Mouse (Mus musculus) intestine, postnatal 0 days (tissue): Measurements from ENCODE around the gene Efcab5. TPM values are rescaled to one million over a fixed set of nuclear protein-coding genes. Genes with fewer than 3 reads are reported as not detected.
"Not testable (repeated sequence)": the region's sequence is repeated elsewhere in the genome, so short reads cannot be mapped to it uniquely, and the experiment has no call there.

Source experiments
- ATAC-seq: fragments of 200-750 bp; cut with Nextera tagmentation; 2 replicates; pipeline ENCODE4 v1.8.0; 2017; ENCODE audit warnings: mild to moderate bottlenecking, moderate TSS enrichment, moderate library complexity
- H3K27ac ChIP-seq: fragments of 300-500 bp; sonication (generic); 2 replicates; pipeline ENCODE4 v1.5.1; 2014; ENCODE audit warnings: mild to moderate bottlenecking, low read depth, low read length, moderate library complexity
- H3K27me3 ChIP-seq: fragments of 300-500 bp; sonication (generic); replicated peaks from 2 replicates; pipeline ENCODE4 v1.6.1; 2014; ENCODE audit warnings: low read length, mixed read lengths; ENCODE audit not compliant: control insufficient read depth, insufficient read depth
- H3K36me3 ChIP-seq: fragments of 300-500 bp; sonication (generic); 2 replicates; pipeline ENCODE4 v1.6.1; 2014; ENCODE audit warnings: mild to moderate bottlenecking, moderate library complexity; ENCODE audit not compliant: control insufficient read depth, insufficient read depth
- H3K4me1 ChIP-seq: fragments of 300-500 bp; sonication (generic); replicated peaks from 2 replicates; pipeline ENCODE4 v1.6.1; 2014; ENCODE audit warnings: antibody characterized with exemption, low read length, mixed read lengths; ENCODE audit not compliant: control insufficient read depth, insufficient read depth
- H3K4me2 ChIP-seq: fragments of 300-500 bp; sonication (generic); replicated peaks from 2 replicates; pipeline ENCODE4 v1.6.1; 2014; ENCODE audit warnings: low read depth, mild to moderate bottlenecking, moderate library complexity
- H3K4me3 ChIP-seq: fragments of 300-500 bp; sonication (generic); 2 replicates; pipeline ENCODE4 v1.5.1; 2014; ENCODE audit warnings: low read depth, low read length
- H3K9ac ChIP-seq: fragments of 300-500 bp; sonication (generic); 2 replicates; pipeline ENCODE4 v1.6.1; 2014; ENCODE audit warnings: mild to moderate bottlenecking, low read depth, low read length
- H3K9me3 ChIP-seq: fragments of 300-500 bp; sonication (generic); 2 replicates; pipeline ENCODE4 v1.6.1; 2016; ENCODE audit warnings: mixed run types; ENCODE audit not compliant: control insufficient read depth
- CTCF ChIP-seq: sonication (generic); IDR thresholded peaks from 2 replicates; pipeline ENCODE4 v1.5.1; 2016; ENCODE audit warnings: low read depth, mild to moderate bottlenecking, control low read depth, antibody characterized with exemption, moderate library complexity
- WGBS: fragments of 180-500 bp; shearing (Covaris S2); extraction: QIAGEN DNeasy Blood & Tissue Kit; methylation state at CpG from one replicate; pipeline ENCODE4 v1.1.7; 2014; 5-methylcytosine and 5-hydroxymethylcytosine counted together
- polyA plus RNA-seq: library from polyadenylated mRNA; unstranded; fragments of >200 nt; fragmentation: Nextera tagmentation; extraction: Ambion mirVana; gene quantifications from 2 replicates; pipeline ENCODE4 v1.2.1, GENCODE M21; 2015

Efcab5 gene
- polyA plus RNA-seq, 1 experiment from 2014 or later, result 0.46 TPM

GRCm38 (mm10) chr11:77084001-77084682 is 104.6 kb downstream of the Efcab5 start:
- H3K4me2 ChIP-seq, result no peak overlapping the region
- H3K9me3 ChIP-seq, result no peaks in the 10 kb centered on the region
- H3K9ac ChIP-seq, result no peak overlapping the region
- no peak overlapping the region for H3K27ac ChIP-seq
- TF ChIP-seq CTCF, result no peak
- H3K36me3 ChIP-seq, result no peaks in the 10 kb centered on the region
- no peaks in the 10 kb centered on the region for H3K4me1 ChIP-seq
- 60% methylated on average over 5 of the region's 5 CpGs for WGBS
- no peak for ATAC-seq
- H3K27me3 ChIP-seq, result peaks cover 3% of the 10 kb centered on the region; the same call in 1 of the 2 replicates
- H3K4me3 ChIP-seq, result no peak overlapping the region

GRCm38 (mm10) chr11:77079361-77079760 is 109.4 kb downstream of the Efcab5 start:
- WGBS, result 94% methylated on average over 1 of the region's 1 CpGs

GRCm38 (mm10) chr11:77078273-77079134 is 110.3 kb downstream of the Efcab5 start, which contains the start of gene Nsrp1:
Gene Nsrp1 (minus strand): TSS chr11:77078435.
- H3K9ac ChIP-seq, result peak within 1 kb of the TSS; percentile 74

More at GRCm38 (mm10) chr11:77079361-77079760, 109.4 kb downstream of the Efcab5 start:
- Histone ChIP-seq H3K9ac (no peak overlapping the region), H3K4me2 (no peak overlapping the region), H3K4me3 (no peak overlapping the region), H3K27ac (no peak overlapping the region), H3K9me3 (no peaks in the 10 kb centered on the region), H3K4me1 (no peaks in the 10 kb centered on the region), H3K27me3 (peaks cover 3% of the 10 kb centered on the region; the same call in 1 of the 2 replicates), H3K36me3 (peaks cover 4% of the 10 kb centered on the region; the same call in 1 of the 2 replicates)
- ATAC-seq, result no peak
- TF ChIP-seq CTCF, result no peak

GRCm38 (mm10) chr11:77077792-77078191 is 111.0 kb downstream of the Efcab5 start:
- peak; percentile 25; the same call in 1 of the 2 replicates for ATAC-seq
- Histone ChIP-seq H3K27me3 (no peaks in the 10 kb centered on the region), H3K9me3 (no peaks in the 10 kb centered on the region), H3K27ac (peak overlapping the region; percentile 51), H3K9ac (peak overlapping the region; percentile 74), H3K4me3 (peak overlapping the region; percentile 76), H3K4me1 (no peaks in the 10 kb centered on the region), H3K36me3 (peaks cover 9% of the 10 kb centered on the region), H3K4me2 (peak overlapping the region; percentile 78)
- no peak for TF ChIP-seq CTCF
- WGBS, result 2% methylated on average over 16 of the region's 16 CpGs

More at GRCm38 (mm10) chr11:77078273-77079134, 110.3 kb downstream of the Efcab5 start, which contains the start of gene Nsrp1:
- peak within 1 kb of the TSS; percentile 76 for H3K4me3 ChIP-seq
- no peaks in the 10 kb centered on the region for H3K9me3 ChIP-seq
- no peak for TF ChIP-seq CTCF
- peak; percentile 97 for ATAC-seq
- peak within 1 kb of the TSS; percentile 51 for H3K27ac ChIP-seq
- 0 out of 2 replicates have a peak, but pooled peaks cover 3% of the 10 kb centered on the region for H3K27me3 ChIP-seq
- 4% methylated on average over 48 of the region's 48 CpGs for WGBS
- peak within 1 kb of the TSS; percentile 78 for H3K4me2 ChIP-seq
- no peaks in the 10 kb centered on the region for H3K4me1 ChIP-seq
- peaks cover 9% of the 10 kb centered on the region for H3K36me3 ChIP-seq

DNA sequence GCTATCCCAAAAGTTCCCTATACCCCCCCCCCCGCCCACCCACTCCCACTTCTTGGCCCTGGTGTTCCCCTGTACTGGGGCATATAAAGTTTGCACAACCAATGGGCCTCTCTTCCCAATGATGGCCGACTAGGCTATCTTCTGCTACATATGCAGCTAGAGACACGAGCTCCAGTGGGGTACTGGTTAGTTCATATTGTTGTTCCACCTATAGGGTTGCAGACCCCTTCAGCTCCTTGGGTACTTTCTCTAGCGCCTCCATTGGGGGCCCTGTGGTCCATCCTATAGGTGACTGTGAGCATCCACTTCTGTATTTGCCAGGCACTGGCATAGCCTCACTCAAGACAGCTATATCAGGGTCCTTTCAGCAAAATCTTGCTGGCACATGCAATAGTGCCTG is 111.4 kb downstream of the Efcab5 start:
- not testable (repeated sequence) for H3K4me1 ChIP-seq, H3K27me3 ChIP-seq, H3K27ac ChIP-seq, H3K9me3 ChIP-seq, ATAC-seq, H3K36me3 ChIP-seq
- peak overlapping the region; percentile 74; the same call in 1 of the 2 replicates for H3K9ac ChIP-seq
- peak overlapping the region; percentile 78 for H3K4me2 ChIP-seq
- 63% methylated on average over 4 of the region's 4 CpGs for WGBS
- peak overlapping the region; percentile 76 for H3K4me3 ChIP-seq

DNA sequence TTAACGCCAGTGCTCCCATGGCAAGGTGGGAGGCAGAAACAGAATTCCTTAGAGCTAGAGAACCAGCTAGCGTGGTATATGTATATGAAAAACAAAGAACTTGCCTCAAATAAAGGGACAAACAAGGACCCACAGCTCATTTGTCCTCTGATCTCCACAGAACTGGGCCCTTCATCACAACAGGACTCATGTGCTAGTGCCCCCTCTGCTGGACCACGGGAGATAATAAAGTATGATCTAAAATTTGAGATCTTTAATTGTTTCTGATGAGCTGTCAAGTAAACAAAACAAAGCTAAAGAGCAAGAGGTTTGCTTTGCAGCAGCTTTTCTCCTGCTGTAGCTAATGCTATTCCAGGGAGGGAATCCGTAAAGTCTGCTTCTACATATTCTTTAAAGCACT is 118.0 kb downstream of the Efcab5 start:
- peaks cover 9% of the 10 kb centered on the region for H3K36me3 ChIP-seq
- no peaks in the 10 kb centered on the region for H3K27me3 ChIP-seq
- WGBS, result 71% methylated on average over 4 of the region's 4 CpGs
- H3K27ac ChIP-seq, result no peak overlapping the region
- H3K9ac ChIP-seq, result no peak overlapping the region
- H3K4me3 ChIP-seq, result no peak overlapping the region
- peak; percentile 62 for TF ChIP-seq CTCF
- no peaks in the 10 kb centered on the region for H3K4me1 ChIP-seq
- no peak overlapping the region for H3K4me2 ChIP-seq
- ATAC-seq, result no peak
- no peaks in the 10 kb centered on the region for H3K9me3 ChIP-seq
